Mouse (Mus musculus): Measurements from ENCODE around the gene Ptprg. TPM values are rescaled to one million over a fixed set of nuclear protein-coding genes. Genes with fewer than 3 reads are reported as not detected.

Gene Ptprg
- polyA plus RNA-seq, 1 experiment from 2014 or later = 26.5 TPM

DNA sequence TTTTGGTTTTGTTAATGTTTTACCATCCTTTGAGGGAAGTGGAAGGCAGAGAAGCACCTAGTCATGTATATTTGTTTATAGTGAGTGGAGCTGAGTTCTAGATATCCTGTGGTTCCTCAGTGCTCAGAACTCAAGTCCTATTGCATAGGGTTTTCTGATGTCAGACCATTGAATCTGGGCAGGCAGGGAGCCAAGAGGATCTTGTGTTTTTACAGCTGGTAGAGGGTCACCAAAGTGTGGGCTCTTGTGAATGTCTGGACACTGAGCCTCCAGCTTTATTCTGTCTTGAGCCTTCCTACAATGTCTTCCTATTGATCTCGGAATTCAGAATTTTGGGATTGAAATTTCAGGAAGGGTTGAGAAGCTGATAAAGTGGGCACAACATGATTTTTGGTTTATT, 206.0 kb downstream of the Ptprg start:
- no peak overlapping the region for H3K27ac ChIP-seq (ENCODE audit: low read length)
- peaks cover 6% of the 10 kb centered on the region for H3K4me1 ChIP-seq (replicated peaks; ENCODE audit: control insufficient read depth, insufficient read depth, low read length)
- WGBS = 88% methylated on average over 1 of the region's 1 CpGs
- H3K27me3 ChIP-seq (ENCODE audit: control insufficient read depth, insufficient read depth, low read depth, low read length) = no peaks in the 10 kb centered on the region
- H3K9me3 ChIP-seq (ENCODE audit: control insufficient read depth, low read length) = no peaks in the 10 kb centered on the region
- no peak for ATAC-seq (ENCODE audit: low read depth)
- no peak overlapping the region for H3K4me3 ChIP-seq (ENCODE audit: low read length)
- H3K9ac ChIP-seq (ENCODE audit: low read length) = no peak overlapping the region
- no peak overlapping the region for H3K4me2 ChIP-seq (ENCODE audit: low read depth, low read length)
- no peaks in the 10 kb centered on the region for H3K36me3 ChIP-seq (ENCODE audit: control insufficient read depth, insufficient read depth, low read length)

DNA sequence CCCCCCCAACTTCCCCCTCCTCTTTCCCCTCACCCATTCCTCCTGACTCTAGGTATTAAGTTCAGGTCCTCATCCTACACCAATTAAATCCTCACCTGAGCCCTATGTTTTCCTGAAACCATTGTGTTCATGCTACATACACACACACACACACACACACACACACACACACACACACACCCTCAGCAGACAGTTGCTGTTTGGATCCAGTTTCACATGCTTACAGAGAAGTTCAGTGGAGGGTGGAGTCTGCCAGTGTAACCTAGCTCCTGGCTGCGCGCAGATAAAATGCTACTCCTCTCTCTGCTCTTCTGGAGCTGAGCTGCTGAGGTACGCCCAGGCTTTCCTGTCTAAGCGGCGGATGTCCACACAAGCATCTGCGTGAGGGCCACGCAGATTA, 209.7 kb downstream of the Ptprg start:
- Histone ChIP-seq H3K27me3 (ENCODE audit: control insufficient read depth, insufficient read depth, low read depth, low read length) (no peaks in the 10 kb centered on the region), H3K4me3 (ENCODE audit: low read length) (no peak overlapping the region), H3K9me3 (ENCODE audit: control insufficient read depth, low read length) (no peaks in the 10 kb centered on the region), H3K4me2 (ENCODE audit: low read depth, low read length) (no peak overlapping the region), H3K9ac (ENCODE audit: low read length) (no peak overlapping the region), H3K4me1 (replicated peaks; ENCODE audit: control insufficient read depth, insufficient read depth, low read length) (no peaks in the 10 kb centered on the region; the same call in 1 of the 2 replicates), H3K36me3 (ENCODE audit: control insufficient read depth, insufficient read depth, low read length) (no peaks in the 10 kb centered on the region), H3K27ac (ENCODE audit: low read length) (no peak overlapping the region)
- ATAC-seq (ENCODE audit: low read depth) = no peak
- 65% methylated on average over 7 of the region's 7 CpGs for WGBS

DNA sequence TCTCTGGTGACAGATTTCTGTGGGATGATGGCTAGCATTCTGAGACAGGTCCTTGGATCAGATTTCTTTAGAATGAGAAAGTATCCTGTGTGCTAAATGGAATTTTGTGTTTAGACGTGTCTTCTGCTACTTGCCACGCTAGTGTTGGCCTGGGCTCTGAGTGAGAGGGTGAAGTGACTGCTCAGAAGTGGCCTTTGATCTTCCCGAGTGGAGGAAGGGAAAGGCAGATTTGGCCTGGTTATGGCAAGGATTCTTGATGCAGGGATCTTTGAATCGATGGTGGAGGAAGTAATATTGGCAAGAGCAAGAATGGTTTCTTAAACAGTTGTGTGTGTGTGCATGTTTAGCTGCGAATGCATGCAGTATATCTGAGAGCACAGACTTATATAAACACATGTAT, 219.4 kb downstream of the Ptprg start:
- no peaks in the 10 kb centered on the region for H3K9me3 ChIP-seq (ENCODE audit: control insufficient read depth, low read length)
- no peaks in the 10 kb centered on the region for H3K36me3 ChIP-seq (ENCODE audit: control insufficient read depth, insufficient read depth, low read length)
- no peak overlapping the region for H3K4me2 ChIP-seq (ENCODE audit: low read depth, low read length)
- WGBS = 35% methylated on average over 5 of the region's 5 CpGs
- H3K27me3 ChIP-seq (ENCODE audit: control insufficient read depth, insufficient read depth, low read depth, low read length) = no peaks in the 10 kb centered on the region
- no peak for ATAC-seq (ENCODE audit: low read depth)
- no peak overlapping the region for H3K4me3 ChIP-seq (ENCODE audit: low read length)
- H3K27ac ChIP-seq (ENCODE audit: low read length) = no peak overlapping the region
- H3K9ac ChIP-seq (ENCODE audit: low read length) = no peak overlapping the region
- H3K4me1 ChIP-seq (replicated peaks; ENCODE audit: control insufficient read depth, insufficient read depth, low read length) = peaks cover 21% of the 10 kb centered on the region

DNA sequence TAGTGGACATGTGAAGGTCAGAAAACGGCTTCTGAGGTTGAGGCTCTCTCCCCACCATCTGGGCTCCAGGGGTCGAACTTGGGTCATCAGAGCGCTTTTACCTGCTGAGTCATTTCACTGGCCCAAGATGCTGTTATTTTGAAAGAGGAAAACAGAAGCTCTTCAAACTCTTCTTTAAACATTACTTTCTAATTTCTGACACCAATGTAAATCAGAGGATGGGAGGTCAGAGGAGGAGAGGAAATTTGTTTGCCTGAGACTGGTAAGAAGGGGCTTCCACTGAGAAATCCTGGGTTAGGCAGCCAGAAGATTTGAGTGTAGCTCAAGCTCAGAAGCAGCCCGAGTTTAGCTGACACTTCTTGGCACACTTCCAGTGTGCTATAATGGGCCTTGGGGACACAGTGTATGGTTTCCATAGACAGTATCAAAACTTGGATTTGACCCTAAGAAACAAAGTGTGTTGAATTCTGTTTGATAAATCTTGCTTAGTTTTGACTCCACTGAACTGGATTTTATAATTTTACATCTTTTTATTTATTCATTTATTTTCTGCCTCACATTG, 221.2 kb downstream of the Ptprg start:
- ATAC-seq (ENCODE audit: low read depth) = peak; percentile 81; the same call in 1 of the 2 replicates
- Histone ChIP-seq H3K4me3 (ENCODE audit: low read length) (no peak overlapping the region), H3K4me2 (ENCODE audit: low read depth, low read length) (no peak overlapping the region), H3K4me1 (replicated peaks; ENCODE audit: control insufficient read depth, insufficient read depth, low read length) (peaks cover 21% of the 10 kb centered on the region), H3K27me3 (ENCODE audit: control insufficient read depth, insufficient read depth, low read depth, low read length) (no peaks in the 10 kb centered on the region), H3K27ac (ENCODE audit: low read length) (no peak overlapping the region), H3K9me3 (ENCODE audit: control insufficient read depth, low read length) (no peaks in the 10 kb centered on the region), H3K9ac (ENCODE audit: low read length) (no peak overlapping the region), H3K36me3 (ENCODE audit: control insufficient read depth, insufficient read depth, low read length) (no peaks in the 10 kb centered on the region)
- whole genome bisulfite sequencing = 36% methylated on average over 4 of the region's 4 CpGs

DNA sequence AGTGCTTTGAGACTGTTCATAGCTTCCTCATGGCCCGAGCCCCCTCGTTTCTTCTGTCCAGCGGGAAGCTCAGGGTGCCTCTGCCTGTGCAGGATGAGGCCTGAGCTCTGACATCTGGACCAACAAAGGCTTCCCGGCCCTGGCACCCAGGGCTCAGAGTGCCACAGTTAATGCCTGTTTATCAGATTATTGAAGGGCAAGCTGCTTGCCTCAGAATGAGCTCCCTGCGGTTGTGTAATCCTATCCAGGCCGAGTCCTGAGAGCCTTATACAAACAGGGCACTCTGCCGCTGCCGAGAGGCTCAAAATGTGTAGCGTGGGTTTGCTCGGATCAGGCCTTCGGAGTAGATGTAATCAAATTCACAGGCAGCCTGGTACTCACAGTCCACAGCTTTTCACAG, 221.9 kb downstream of the Ptprg start:
- H3K4me3 ChIP-seq (ENCODE audit: low read length) = no peak overlapping the region
- peak overlapping the region; percentile 31; the same call in 1 of the 2 replicates for H3K9ac ChIP-seq (ENCODE audit: low read length)
- peak; percentile 79 for ATAC-seq (ENCODE audit: low read depth)
- H3K36me3 ChIP-seq (ENCODE audit: control insufficient read depth, insufficient read depth, low read length) = no peaks in the 10 kb centered on the region
- peak overlapping the region; percentile 22 for H3K4me2 ChIP-seq (ENCODE audit: low read depth, low read length)
- H3K27ac ChIP-seq (ENCODE audit: low read length) = peak overlapping the region; percentile 62
- H3K27me3 ChIP-seq (ENCODE audit: control insufficient read depth, insufficient read depth, low read depth, low read length) = no peaks in the 10 kb centered on the region
- peaks cover 21% of the 10 kb centered on the region for H3K4me1 ChIP-seq (replicated peaks; ENCODE audit: control insufficient read depth, insufficient read depth, low read length)
- no peaks in the 10 kb centered on the region for H3K9me3 ChIP-seq (ENCODE audit: control insufficient read depth, low read length)
- WGBS = 20% methylated on average over 11 of the region's 11 CpGs

DNA sequence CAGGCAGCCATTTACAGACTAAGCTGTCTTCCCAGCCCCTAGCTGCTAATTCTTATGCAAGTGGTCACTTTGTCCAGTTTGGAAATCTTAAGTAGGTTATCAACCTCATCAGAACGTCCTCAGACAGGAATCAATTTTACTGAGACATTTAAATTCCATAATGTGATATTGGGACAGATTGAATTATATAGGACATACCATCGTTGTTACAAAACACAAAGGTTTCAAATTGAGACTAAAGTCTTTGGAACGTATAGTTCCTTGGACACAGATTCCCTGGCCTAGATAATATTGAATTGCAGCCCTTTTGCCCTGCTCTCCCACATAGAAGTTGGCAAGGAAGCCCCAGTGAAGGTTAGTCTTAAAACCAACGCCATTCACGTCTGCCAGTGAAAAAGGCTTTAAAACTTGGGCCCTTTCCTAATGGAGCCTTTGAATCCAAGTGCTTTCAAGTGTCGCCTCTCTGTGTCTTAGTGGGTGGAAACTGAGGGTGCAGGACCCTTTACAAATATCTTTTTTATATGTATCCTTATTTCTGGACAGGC, 222.7 kb downstream of the Ptprg start:
- no peak overlapping the region for H3K27ac ChIP-seq (ENCODE audit: low read length)
- 74% methylated on average over 6 of the region's 6 CpGs for WGBS
- H3K9ac ChIP-seq (ENCODE audit: low read length) = no peak overlapping the region
- H3K4me2 ChIP-seq (ENCODE audit: low read depth, low read length) = no peak overlapping the region
- no peaks in the 10 kb centered on the region for H3K36me3 ChIP-seq (ENCODE audit: control insufficient read depth, insufficient read depth, low read length)
- no peaks in the 10 kb centered on the region for H3K27me3 ChIP-seq (ENCODE audit: control insufficient read depth, insufficient read depth, low read depth, low read length)
- no peaks in the 10 kb centered on the region for H3K9me3 ChIP-seq (ENCODE audit: control insufficient read depth, low read length)
- no peak overlapping the region for H3K4me3 ChIP-seq (ENCODE audit: low read length)
- H3K4me1 ChIP-seq (replicated peaks; ENCODE audit: control insufficient read depth, insufficient read depth, low read length) = peaks cover 21% of the 10 kb centered on the region
- no peak for ATAC-seq (ENCODE audit: low read depth)

DNA sequence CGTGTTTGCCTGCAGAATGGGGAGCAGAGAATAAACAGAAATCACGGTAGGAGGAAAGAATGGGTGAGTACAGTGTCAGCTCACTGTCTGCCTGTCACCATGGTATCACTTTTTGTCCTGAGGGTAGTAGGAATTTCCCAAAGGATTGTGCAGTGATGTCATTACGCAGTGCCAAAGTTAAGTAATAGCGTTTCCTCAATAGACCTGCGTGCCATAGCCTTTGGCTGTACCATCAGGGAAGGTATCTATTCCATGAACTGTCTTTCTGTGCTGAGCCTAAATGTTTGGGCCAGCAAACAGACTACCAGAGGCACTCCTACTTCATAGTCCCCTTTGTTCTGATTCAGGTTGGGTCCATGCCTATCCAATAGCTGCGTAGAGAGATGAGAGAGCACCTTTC, 223.2 kb downstream of the Ptprg start:
- no peak for ATAC-seq (ENCODE audit: low read depth)

DNA sequence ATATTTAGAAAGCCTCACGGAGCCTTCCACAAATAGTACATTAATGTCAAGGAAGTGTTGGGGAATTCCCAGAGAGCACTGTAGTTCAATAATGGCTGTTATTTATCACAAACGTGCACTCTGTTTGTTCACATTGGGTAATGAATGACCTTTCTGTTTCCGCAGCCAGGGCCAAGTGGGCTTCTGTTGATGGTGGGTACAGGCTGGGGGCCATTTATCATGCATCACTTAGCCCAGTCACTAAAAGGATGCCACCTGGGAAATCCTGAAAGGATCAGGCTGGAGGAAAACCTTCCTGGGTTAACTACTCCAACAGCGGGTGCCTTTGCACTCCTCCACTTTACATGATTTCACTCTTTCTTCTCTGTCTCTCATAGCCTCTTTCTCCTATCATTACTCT, 237.9 kb downstream of the Ptprg start:
- H3K4me1 ChIP-seq (replicated peaks; ENCODE audit: control insufficient read depth, insufficient read depth, low read length) = no peaks in the 10 kb centered on the region; the same call in 1 of the 2 replicates
- H3K4me2 ChIP-seq (ENCODE audit: low read depth, low read length) = no peak overlapping the region
- no peaks in the 10 kb centered on the region for H3K9me3 ChIP-seq (ENCODE audit: control insufficient read depth, low read length)
- no peak overlapping the region for H3K4me3 ChIP-seq (ENCODE audit: low read length)
- ATAC-seq (ENCODE audit: low read depth) = no peak
- no peaks in the 10 kb centered on the region for H3K27me3 ChIP-seq (ENCODE audit: control insufficient read depth, insufficient read depth, low read depth, low read length)
- H3K9ac ChIP-seq (ENCODE audit: low read length) = no peak overlapping the region
- no peaks in the 10 kb centered on the region for H3K36me3 ChIP-seq (ENCODE audit: control insufficient read depth, insufficient read depth, low read length)
- WGBS = 50% methylated on average over 4 of the region's 4 CpGs
- no peak overlapping the region for H3K27ac ChIP-seq (ENCODE audit: low read length)

More for the DNA sequence above, 223.2 kb downstream of the Ptprg start:
- Histone ChIP-seq H3K9me3 (ENCODE audit: control insufficient read depth, low read length) (no peaks in the 10 kb centered on the region), H3K4me1 (replicated peaks; ENCODE audit: control insufficient read depth, insufficient read depth, low read length) (peaks cover 21% of the 10 kb centered on the region), H3K4me3 (ENCODE audit: low read length) (no peak overlapping the region), H3K27ac (ENCODE audit: low read length) (no peak overlapping the region), H3K27me3 (ENCODE audit: control insufficient read depth, insufficient read depth, low read depth, low read length) (no peaks in the 10 kb centered on the region), H3K4me2 (ENCODE audit: low read depth, low read length) (no peak overlapping the region), H3K9ac (ENCODE audit: low read length) (no peak overlapping the region), H3K36me3 (ENCODE audit: control insufficient read depth, insufficient read depth, low read length) (no peaks in the 10 kb centered on the region)
- 87% methylated on average over 6 of the region's 6 CpGs for WGBS

DNA sequence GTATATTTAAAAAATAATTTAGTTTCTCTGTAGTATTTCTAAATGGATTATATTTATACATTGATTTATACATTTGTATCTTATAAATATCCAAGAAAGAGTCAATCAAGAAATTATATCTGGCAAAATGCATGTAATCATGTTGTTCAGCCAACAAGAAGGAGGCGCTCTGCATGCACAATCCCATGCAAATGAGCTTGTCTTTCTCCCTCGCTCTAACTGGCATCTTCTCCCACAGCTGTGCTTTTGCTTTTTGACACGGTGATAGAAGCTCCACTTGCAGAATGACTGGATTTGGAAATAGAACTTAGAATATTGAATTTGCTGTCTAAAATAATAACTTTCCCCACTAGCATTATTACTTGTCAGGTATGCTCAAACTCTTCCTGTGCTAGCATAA, 240.5 kb downstream of the Ptprg start:
- Histone ChIP-seq H3K36me3 (ENCODE audit: control insufficient read depth, insufficient read depth, low read length) (no peaks in the 10 kb centered on the region), H3K9me3 (ENCODE audit: control insufficient read depth, low read length) (no peaks in the 10 kb centered on the region), H3K27ac (ENCODE audit: low read length) (no peak overlapping the region), H3K4me3 (ENCODE audit: low read length) (no peak overlapping the region), H3K27me3 (ENCODE audit: control insufficient read depth, insufficient read depth, low read depth, low read length) (no peaks in the 10 kb centered on the region), H3K4me2 (ENCODE audit: low read depth, low read length) (no peak overlapping the region), H3K4me1 (replicated peaks; ENCODE audit: control insufficient read depth, insufficient read depth, low read length) (no peaks in the 10 kb centered on the region; the same call in 1 of the 2 replicates), H3K9ac (ENCODE audit: low read length) (no peak overlapping the region)
- 84% methylated on average over 3 of the region's 3 CpGs for WGBS
- ATAC-seq (ENCODE audit: low read depth) = no peak
